Mouse (Mus musculus) right cerebral cortex, postnatal 4 days (tissue): Measurements from ENCODE around the gene Gm45233.
"Not testable (repeated sequence)": the region's sequence is repeated elsewhere in the genome, so short reads cannot be mapped to it uniquely, and the experiment has no call there.

Experiments
- DNase-seq: peaks from one replicate; pipeline ENCODE4 v3.0.0-alpha.2; 2022

The Gm45233 gene

DNA sequence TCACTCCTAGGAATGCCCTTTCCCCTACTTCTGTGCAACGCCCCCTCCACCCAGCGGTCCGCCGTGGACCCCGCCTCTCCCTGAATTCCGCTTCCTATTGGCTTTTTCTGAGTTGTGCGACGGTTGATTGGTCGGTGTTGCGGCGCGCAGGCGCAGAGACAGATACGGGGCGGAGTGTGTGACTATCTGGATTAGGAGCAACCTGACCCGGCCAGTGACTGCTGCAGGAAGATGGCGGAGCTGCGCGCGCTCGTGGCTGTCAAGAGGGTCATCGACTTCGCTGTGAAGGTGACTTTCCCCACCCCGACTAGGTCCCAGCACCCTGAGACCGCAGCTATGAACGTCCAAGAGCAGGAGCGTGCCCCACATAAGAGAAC, at the start of gene Gm45233, which contains the start of gene Etfb:
Gene Gm45233, plus strand, starts transcription at position 212 of the 377 bp plus-strand sequence.
Gene Etfb, plus strand, starts transcription at position 167 of the 377 bp plus-strand sequence.
- peak; percentile 87 for DNase-seq

DNA sequence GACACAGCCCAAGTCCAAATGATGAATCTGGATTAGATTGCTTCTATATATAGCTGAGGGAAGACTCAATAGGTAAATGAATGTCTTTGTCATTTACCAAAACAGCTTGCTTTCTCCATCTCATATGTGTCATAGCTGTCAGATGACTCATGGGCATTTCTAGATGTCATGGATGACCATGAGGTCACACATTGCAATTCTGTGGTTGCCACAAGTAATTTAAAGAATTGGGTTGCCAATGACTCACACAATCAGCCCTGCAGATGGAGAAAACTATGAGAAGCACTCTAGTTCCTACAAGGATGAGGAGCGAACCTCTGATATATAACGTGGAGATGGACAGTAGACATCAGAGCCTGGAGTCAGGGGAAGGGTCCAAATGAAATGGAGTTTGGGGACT, 44.4 kb upstream of the Gm45233 start:
- DNase-seq = no peak

DNA sequence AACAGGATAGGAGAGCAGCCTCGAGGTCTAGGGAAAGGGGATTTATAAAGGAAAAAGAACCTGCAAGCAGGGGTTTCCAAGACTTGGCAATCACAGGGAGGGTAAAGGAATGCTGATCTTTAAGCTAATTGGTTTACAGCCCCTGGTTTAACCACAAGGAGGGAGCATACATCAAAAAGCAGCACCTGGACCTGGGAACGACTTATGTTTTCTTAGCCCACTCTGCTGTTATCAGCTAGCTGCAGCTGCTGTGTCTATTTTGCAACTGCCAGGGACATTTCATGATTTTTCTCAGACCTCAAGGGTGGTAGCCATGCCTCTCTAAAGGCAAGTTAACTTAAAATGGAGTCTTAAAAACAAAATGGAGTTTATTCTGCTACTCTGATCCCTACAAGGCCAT, 41.2 kb upstream of the Gm45233 start:
- DNase-seq = no peak

DNA sequence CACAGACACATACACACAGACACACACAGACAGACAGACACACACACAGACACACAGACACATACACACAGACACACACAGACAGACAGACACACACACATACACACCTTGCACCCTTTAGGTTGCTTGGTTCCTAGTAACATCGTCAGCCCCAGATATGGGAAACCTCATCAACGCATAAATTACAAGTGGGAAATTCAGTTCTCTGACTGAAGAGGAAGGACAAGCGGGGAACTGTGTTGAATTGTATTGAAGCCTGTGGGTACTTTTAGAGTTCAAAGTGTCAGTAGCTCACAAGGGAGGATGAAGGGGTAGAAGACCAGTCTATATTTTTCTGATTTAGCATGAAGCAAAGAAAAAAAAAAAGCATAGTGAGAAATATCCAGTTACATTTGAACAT, 36.4 kb upstream of the Gm45233 start:
- no peak for DNase-seq

DNA sequence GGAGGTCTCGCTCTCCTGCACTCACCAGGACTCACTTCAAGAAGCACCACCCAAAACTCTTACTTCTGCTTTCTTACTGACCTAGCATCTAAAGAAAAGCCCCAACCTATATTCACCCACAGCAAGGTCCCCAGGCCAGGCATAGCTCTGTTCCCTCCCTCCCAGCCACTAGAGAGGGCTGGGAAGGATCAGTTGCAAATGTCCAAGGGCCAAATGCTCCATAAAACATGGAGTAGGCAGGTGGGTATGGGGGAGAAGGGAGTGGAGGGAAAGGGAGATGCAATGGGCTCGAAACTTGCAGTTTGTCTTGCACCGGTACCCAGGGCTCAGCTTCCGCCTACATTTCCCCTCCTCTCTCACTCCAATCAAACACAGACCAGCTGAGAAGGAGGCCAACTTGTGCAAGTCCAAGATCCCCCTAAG, 35.8 kb upstream of the Gm45233 start, which contains the start of gene Siglecg:
Gene Siglecg, plus strand, starts transcription at position 74 of the 423 bp plus-strand sequence.
- no peak for DNase-seq

DNA sequence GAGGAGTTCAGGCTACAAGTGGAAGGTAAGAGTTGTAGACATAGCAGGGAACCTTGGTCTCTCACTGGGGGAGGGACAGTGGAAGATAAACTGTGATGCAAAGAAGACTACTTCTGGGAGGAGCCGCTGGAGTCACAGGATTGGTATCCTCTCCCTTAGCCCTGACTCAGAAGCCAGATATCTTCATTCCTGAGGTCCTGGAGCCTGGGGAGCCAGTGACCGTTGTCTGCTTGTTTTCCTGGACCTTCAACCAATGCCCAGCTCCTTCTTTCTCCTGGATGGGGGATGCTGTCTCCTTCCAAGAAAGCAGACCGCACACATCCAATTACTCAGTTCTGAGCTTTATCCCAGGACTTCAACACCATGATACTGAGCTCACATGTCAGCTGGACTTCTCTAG, 34.8 kb upstream of the Gm45233 start:
- DNase-seq = no peak

DNA sequence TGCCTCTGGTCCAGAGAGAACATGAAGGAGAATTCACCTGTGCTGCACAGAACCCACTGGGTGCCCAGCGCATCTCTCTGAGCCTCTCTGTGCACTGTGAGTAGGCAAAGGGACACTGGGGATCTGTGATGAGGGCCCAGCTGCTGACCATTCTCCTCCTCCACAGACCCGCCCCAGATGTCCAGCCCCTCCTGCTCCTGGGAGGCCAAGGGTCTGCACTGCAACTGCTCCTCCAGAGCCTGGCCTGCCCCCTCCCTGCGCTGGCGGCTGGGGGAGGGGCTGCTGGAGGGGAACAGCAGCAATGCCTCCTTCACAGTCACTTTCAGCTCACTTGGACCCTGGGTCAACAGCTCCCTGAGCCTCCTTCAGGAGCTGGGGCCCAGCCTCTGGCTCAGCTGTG, 32.2 kb upstream of the Gm45233 start:
- not testable (repeated sequence) for DNase-seq

DNA sequence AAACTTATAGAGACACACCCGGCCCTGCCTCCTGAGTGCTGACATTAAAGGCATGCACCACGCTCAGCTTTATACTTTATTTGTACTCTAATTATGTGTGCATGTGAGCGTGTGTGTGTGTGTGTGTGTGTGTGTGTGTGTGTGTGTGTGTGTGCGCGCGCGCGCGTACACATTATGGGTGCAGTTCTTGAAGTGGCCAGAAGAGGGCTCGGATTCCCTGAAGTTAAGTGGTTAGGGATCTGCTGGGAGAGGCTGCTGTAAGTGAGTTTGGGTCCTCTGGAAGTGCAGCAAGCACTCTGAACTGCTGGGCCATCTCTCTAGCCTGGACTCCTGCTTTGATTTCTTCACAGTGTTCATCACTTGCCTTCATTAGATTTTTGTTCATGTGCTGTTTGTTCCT, 26.6 kb upstream of the Gm45233 start:
- DNase-seq = no peak

DNA sequence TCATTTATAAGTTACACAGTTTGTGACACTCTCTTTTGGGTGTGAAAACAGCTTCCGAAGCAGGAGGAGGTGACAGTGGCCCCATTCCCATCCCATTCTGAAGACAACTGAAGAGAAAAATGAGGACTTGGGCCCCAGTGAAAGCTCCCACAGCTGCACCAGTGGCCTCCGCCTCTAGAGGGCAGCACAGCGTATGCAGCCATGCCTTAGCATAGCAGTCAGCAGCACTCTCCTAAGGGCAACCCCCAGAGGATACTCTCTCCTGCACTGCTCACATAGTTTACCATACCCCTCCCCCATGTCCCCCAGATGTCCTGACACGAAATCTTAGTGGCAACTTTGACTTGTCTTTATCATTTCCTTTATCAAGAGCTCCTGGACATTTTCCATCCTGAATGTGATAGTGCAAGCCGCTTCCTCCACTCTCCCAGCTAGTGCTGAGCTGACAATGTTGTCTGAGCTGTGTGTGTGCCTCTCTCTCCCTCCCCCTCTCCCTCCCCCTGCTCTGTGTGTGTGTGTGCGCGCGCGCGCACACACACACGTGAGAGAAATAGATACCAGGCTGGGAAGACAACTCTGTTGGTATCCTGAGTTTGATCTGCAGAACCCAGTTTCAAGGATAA, 20.8 kb upstream of the Gm45233 start:
- DNase-seq = peak; percentile 85

DNA sequence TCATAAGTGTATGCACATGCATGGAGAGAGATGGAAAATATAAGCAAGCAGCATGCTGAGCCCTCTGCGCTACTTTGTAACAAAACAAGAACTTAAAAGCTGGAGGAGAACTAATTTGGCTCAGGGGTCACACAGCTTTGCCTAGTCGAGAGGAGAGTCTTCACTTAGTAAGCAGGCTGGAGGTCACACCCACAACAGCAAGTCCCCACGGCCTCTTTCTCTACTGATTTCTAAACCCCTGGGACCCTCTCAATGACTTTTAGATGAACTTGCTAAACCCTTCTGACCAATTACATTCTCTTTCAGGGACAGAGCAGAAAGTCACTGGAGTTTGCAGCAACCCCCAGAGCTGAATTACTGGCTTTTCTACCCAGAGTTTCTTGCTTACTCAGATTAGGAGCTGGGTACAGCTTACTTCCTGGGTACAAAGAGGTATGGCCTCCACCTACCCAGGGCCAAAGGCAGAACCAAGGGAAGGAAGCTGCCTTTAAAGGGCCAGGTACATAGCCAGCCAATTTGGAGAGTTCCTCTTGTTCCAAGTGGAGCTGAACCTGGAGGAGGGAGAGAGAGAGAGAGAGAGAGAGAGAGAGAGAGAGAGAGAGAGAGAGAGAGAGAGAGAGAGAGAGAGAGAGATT, 19.8 kb upstream of the Gm45233 start:
- no peak for DNase-seq

DNA sequence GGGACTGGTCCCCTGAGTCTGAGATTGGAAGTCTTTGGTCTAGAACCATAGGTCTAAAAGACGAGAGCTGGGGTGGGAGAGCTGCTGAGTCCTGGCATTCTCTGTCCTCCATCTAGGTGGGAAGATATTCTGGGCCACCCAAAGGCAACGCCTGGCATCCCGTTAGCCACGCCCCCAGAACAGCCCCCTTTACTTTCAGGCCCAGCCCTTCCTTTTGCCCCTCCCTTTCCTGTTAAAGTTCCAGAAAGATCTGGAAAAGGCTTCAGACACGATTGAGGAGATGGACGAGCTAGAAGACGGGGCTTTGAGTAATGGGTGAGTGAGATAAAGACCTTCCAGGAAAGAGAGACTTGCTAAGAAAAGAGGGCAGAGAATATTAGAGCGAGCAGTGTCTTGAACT, 16.5 kb upstream of the Gm45233 start, which contains the start of gene Lim2:
Gene Lim2, plus strand, starts transcription at position 265 of the 400 bp plus-strand sequence.
- DNase-seq = no peak

DNA sequence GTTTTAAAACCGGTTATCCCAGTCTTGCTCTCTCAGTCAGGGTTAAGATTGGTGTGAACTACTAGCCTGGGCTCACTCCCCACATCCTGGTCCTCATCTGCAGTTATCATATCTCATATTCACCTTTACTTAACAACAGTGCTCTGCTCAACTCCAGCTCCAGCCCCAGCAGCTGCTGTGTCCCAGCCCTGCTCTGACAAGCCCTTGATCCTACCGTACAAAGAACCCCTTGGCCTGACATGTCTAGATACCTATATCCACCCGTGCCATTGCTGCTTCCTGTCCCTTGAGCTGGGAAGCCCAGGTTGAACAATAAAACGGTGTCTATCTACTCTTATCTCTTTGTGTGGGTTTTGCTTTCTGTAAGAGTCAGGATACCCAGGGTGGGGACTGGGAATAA, 14.4 kb upstream of the Gm45233 start:
- no peak for DNase-seq

DNA sequence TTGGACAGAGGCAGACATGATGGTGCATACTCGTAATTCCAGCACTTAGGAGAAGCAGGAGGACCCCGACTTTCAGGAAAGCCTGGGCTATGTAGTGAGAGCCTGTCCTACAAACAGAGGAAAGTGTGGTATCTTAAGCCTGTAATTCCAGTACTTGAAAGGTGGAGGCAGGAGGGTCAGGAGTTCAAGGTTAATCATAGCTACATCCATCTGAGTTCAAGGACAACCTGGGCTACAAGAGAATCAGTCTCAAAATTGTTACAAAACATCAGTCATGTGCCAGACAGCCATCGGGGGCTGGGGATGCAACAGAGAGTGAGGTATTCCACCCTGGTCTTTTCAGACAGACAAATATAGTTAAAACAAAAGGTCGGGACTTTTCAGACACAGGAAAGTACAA, 11.0 kb upstream of the Gm45233 start:
- no peak for DNase-seq

DNA sequence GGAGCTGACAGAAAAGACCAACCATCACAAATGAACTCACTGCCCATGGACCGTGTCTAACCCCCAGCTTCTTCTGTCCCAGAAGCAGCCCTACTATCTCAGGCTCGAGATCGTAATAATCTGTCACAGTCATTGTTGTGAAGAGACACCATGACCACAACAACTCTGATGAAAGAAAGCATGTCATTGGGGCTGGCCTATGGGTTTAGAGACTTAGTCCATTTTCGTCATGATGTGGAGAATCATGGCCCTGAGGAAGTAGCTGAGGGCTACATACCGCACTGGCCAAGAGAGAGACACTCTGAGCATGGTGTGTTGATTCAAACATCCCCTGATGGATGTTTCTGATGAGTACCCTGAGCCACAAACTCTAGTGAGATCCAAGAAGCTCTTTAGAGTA, 9.3 kb upstream of the Gm45233 start:
- no peak for DNase-seq

DNA sequence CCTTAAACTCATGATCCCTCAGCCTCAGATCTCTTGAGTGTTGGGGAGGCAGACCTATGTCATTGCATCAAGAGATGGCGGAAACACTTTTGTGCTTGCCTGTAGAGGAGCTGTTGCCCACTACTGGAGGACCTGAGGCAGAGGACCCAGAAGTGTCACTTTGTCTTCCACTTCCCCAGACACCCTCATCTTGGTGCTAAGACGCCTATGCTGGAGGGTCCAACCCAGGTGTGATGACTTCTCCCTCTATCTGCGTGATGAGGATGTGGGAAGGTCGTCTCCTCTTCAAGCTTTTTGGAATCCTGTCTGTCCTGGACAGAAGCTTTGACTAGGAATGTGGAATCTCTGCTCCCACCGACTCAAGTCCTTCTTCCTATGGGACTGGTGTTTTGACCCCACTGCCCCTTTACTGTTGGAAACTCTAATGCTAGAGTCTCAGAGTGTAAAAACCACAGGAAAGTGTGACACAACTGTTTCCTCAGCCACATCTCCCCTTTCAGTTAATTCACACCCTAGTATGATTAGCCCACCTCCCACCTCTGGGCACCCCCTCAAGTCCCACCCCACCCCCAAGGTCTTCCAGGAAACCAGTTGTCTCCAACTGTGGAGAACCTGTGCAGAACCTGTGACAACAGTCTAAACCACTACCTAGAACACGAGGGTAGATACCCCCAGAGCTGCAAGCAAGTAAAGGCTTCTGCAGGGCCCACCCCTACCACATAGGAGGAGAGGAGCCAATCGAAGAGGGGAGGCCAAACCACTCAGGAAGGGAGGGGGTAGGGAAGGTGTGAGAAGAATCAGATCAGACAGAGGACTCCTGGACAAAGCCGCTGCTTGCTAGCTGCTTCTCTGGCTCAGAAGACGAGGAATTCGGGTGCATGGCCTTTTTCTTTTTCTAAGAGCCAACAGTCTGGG, 7.3 kb upstream of the Gm45233 start, which contains the start of gene Nkg7:
Gene Nkg7, plus strand, starts transcription at position 733 of the 915 bp plus-strand sequence.
- DNase-seq = no peak

DNA sequence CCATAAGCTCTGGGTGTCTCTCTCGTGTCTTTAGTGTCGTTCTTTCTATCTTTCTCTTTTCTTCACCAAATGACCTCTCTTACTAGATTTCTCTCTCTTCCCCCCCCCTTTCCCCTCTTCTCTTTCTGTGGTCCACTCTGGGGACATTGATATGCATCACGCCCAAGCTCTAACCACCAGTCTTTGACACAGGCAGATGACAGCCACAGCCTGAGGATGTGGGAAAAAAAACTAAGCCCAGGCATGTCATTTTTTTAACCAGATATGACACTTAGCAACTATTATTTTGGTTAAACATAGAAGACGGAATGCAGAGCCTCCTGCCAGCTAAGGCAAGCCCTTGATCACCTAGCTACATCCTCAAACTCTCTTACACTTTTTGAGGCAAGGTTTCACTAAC, 5.3 kb upstream of the Gm45233 start:
- no peak for DNase-seq

DNA sequence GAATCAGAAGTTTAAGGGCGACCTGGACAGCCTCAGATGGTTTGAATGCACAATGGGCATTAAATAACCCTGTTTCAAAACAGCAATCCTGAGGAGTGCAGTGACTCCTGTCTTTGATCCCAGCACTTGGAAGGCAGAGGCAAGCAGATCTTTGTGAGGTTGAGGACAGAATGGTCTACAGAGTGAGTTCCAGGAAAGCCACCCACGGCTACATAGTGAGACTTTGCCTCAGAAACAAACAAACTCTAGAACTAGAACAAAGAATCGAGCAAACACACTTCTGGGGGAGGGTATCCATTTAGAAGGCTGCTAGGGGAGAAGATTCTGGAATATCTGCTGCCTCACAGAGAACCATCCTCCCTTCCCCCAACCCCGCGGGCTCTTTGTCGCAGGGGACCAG, 3.4 kb upstream of the Gm45233 start, which contains the start of gene Cldnd2:
Gene Cldnd2, plus strand, starts transcription at position 301 of the 400 bp plus-strand sequence.
- no peak for DNase-seq

DNA sequence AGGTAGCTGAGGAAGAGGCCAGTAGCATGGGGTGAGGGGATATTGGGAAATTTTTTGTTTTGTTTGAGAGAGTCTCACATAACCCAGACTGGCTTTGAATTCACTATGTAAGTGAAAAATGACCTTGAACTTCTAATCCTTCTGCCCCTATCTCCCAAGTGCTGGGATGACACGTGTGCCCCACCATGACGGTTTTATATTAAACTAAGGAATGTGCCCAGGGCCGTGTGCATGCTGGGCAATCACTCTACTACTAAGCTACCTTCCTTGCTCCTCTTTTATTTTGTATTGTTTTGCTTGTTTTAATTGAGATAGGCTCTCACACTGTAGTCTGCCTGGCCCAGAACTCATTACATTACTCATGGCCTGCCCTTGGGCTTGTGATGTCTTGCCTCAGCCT, 2.9 kb upstream of the Gm45233 start:
- no peak for DNase-seq

DNA sequence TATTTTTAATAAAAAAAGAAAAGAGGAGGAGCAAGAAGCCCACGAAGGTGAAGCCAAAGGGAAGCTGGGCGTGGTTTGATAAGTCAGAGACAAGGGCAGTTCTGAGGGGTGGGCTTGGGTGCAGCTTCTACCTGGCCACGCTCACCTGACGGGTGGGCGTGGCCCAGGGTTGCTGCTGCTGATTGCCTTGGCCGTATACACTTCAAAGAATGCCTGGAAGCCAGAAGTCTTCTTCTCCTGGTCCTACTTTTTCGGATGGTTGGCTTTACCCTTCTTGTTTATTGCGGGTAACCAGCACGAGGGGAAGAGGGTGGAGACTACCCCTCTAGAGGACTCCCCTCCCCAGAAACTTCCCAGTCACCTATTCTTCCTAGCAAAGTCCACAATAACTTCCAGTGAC, 1.2 kb upstream of the Gm45233 start:
- DNase-seq = no peak

DNA sequence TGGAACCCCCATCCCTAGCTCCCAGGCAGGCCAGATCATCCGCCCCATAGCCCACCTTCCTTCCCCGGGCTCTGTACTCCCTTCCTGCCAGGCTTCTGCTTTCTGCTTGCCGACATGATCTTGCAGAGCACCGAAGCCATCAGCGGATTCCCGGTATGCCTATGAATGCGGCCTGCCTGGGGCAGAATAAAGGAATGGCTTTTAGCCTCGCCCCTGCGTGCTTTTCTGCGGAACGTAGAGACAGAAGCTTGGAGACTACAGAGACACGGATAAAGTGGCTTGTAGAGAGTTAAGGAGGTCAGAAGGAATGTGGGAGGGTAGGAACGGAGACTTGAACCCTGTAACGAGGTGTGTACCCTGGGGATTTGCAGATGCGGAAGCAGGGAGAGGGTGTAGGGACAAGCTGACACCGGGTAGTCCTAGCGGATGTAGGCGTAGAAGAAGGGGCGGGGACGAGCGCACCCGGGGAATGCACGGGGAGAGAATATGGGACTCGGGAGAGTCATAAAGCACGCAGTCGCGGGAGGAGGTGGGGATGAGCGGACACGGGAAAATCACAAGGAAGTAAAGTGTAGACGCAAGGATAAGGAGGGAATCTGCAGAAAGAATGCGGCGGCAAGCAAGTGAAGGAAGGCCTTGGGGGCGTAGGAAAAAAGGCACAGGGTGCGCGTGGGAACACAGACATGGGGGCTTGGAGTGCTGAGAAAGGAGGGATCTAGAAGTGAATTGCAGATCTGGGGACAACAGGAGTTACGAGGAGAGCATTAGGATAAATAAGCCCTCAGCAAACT, 607 bp upstream of the Gm45233 start:
- peak; percentile 66 for DNase-seq

DNA sequence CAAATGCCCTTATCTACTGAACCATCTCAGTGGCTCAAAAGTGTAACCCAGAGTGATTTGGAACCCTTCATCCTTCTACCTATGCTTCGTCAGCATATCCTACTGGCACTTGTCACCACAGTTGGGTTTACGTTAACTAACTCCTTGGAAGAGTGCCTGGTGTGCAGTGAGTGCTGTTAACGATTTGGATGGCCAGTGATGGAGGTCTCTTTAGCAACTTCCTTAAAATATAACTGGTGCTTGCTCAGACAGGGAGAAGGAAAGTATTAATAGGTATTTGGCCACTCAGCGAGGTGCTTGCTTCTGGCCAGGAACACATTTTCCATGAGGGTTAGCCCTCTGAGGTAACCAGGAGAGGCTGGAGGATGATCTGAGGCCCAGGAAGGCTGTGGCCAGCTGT, 3.9 kb downstream of the Gm45233 start:
- no peak for DNase-seq

DNA sequence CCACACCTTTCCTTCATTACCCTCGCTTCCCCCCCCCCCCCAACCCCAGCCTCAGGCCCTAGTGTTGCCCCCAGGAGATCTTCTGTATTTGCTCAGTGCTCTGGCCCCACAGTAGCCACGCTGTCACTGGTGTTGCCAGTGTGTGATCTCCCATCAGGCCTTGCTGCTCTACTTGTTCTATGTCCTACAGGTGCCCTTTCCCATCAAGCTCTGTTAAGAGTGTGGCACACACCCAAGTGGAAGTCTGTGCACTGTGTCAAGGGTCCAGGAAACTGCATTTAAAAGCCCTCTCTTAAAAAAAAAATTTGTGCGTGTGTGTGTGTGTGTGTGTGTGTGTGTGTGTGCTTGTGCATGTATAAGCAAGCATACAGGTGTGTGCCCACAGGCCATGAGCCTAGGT, 4.3 kb downstream of the Gm45233 start:
- DNase-seq = no peak

DNA sequence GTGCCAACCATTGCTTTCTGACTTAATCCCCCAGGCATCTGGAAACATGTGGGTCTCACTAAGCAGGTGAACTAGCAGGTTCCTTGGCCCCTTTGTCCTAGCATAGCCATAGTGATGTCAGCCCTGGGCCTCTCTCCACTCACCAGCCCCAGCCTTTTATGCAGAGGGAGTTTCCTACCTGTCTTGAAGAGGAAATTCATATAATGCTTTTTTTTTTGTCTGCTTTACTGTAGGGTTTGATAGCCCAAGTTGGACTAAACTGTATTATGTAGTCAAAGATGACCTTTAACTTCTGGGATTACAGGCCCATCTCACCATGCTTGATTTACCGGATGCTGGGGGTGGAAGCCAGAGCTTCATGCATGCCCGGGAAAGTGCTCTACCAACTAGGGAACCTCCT, 5.9 kb downstream of the Gm45233 start:
- no peak for DNase-seq
